Mouse (Mus musculus): ENCODE results near the gene Dirc2. TPM values are rescaled to one million over a fixed set of nuclear protein-coding genes. Genes with fewer than 3 reads are reported as not detected.

Dirc2 gene
- polyA plus RNA-seq, 1 experiment from 2014 or later: 16.7 TPM

GRCm38 (mm10) chr16:35802163-35802562 is 33.0 kb upstream of the Dirc2 start:
- 90% methylated on average over 7 of the region's 7 CpGs for WGBS
- ATAC-seq (replicated peaks; ENCODE audit: insufficient number of reproducible peaks, low FRiP score, low TSS enrichment, low read depth): no peak

GRCm38 (mm10) chr16:35791962-35792521 is 22.9 kb upstream of the Dirc2 start:
- H3K4me1 ChIP-seq (ENCODE audit: control insufficient read depth, insufficient read depth, low read length): no peaks in the 10 kb centered on the region
- H3K27me3 ChIP-seq (ENCODE audit: control insufficient read depth, insufficient read depth, low read length): no peaks in the 10 kb centered on the region
- no peaks in the 10 kb centered on the region for H3K36me3 ChIP-seq (replicated peaks; ENCODE audit: control insufficient read depth, insufficient read depth, low read depth, low read length)
- H3K27ac ChIP-seq (replicated peaks; ENCODE audit: low read depth, low read length): no peak overlapping the region
- H3K9me3 ChIP-seq (replicated peaks; ENCODE audit: control insufficient read depth, low read length): no peaks in the 10 kb centered on the region
- H3K4me3 ChIP-seq (ENCODE audit: low read depth, low read length): no peak overlapping the region
- no peak overlapping the region for H3K4me2 ChIP-seq (ENCODE audit: low read depth, low read length)
- ATAC-seq (replicated peaks; ENCODE audit: insufficient number of reproducible peaks, low FRiP score, low TSS enrichment, low read depth) (no peak), DNase-seq (ENCODE audit: low spot score) (no peak)
- no peak overlapping the region for H3K9ac ChIP-seq (replicated peaks; ENCODE audit: low read length)
- 77% methylated on average over 6 of the region's 6 CpGs for WGBS

More at GRCm38 (mm10) chr16:35802163-35802562, 33.0 kb upstream of the Dirc2 start:
- H3K4me1 ChIP-seq (ENCODE audit: control insufficient read depth, insufficient read depth, low read length): no peaks in the 10 kb centered on the region
- no peaks in the 10 kb centered on the region for H3K27me3 ChIP-seq (ENCODE audit: control insufficient read depth, insufficient read depth, low read length)
- no peak overlapping the region for H3K9ac ChIP-seq (replicated peaks; ENCODE audit: low read length)
- H3K4me3 ChIP-seq (ENCODE audit: low read depth, low read length): no peak overlapping the region
- no peak overlapping the region for H3K4me2 ChIP-seq (ENCODE audit: low read depth, low read length)
- H3K27ac ChIP-seq (replicated peaks; ENCODE audit: low read depth, low read length): no peak overlapping the region
- no peaks in the 10 kb centered on the region for H3K36me3 ChIP-seq (replicated peaks; ENCODE audit: control insufficient read depth, insufficient read depth, low read depth, low read length)
- H3K9me3 ChIP-seq (replicated peaks; ENCODE audit: control insufficient read depth, low read length): no peaks in the 10 kb centered on the region
- DNase-seq (ENCODE audit: low spot score): no peak

GRCm38 (mm10) chr16:35788330-35788729 is 19.2 kb upstream of the Dirc2 start:
- H3K27ac ChIP-seq (replicated peaks; ENCODE audit: low read depth, low read length): no peak overlapping the region
- no peaks in the 10 kb centered on the region for H3K4me1 ChIP-seq (ENCODE audit: control insufficient read depth, insufficient read depth, low read length)
- no peak overlapping the region for H3K9ac ChIP-seq (replicated peaks; ENCODE audit: low read length)
- WGBS: 92% methylated on average over 6 of the region's 6 CpGs
- no peak overlapping the region for H3K4me3 ChIP-seq (ENCODE audit: low read depth, low read length)
- no peaks in the 10 kb centered on the region for H3K36me3 ChIP-seq (replicated peaks; ENCODE audit: control insufficient read depth, insufficient read depth, low read depth, low read length)
- no peaks in the 10 kb centered on the region for H3K27me3 ChIP-seq (ENCODE audit: control insufficient read depth, insufficient read depth, low read length)
- ATAC-seq (replicated peaks; ENCODE audit: insufficient number of reproducible peaks, low FRiP score, low TSS enrichment, low read depth) (no peak), DNase-seq (ENCODE audit: low spot score) (no peak)
- no peaks in the 10 kb centered on the region for H3K9me3 ChIP-seq (replicated peaks; ENCODE audit: control insufficient read depth, low read length)
- H3K4me2 ChIP-seq (ENCODE audit: low read depth, low read length): no peak overlapping the region

- no peak for ATAC-seq (replicated peaks; ENCODE audit: insufficient number of reproducible peaks, low FRiP score, low TSS enrichment, low read depth)
- 85% methylated on average over 8 of the region's 8 CpGs for WGBS
- no peaks in the 10 kb centered on the region for H3K4me1 ChIP-seq (ENCODE audit: control insufficient read depth, insufficient read depth, low read length)
These were observed 18.5 kb upstream of the Dirc2 start for GRCm38 (mm10) chr16:35787568-35788189.

GRCm38 (mm10) chr16:35787163-35787562 is 18.0 kb upstream of the Dirc2 start:
- Histone ChIP-seq H3K4me1 (ENCODE audit: control insufficient read depth, insufficient read depth, low read length) (no peaks in the 10 kb centered on the region), H3K4me3 (ENCODE audit: low read depth, low read length) (no peak overlapping the region), H3K9me3 (replicated peaks; ENCODE audit: control insufficient read depth, low read length) (no peaks in the 10 kb centered on the region), H3K27ac (replicated peaks; ENCODE audit: low read depth, low read length) (no peak overlapping the region), H3K4me2 (ENCODE audit: low read depth, low read length) (no peak overlapping the region), H3K36me3 (replicated peaks; ENCODE audit: control insufficient read depth, insufficient read depth, low read depth, low read length) (no peaks in the 10 kb centered on the region), H3K27me3 (ENCODE audit: control insufficient read depth, insufficient read depth, low read length) (no peaks in the 10 kb centered on the region), H3K9ac (replicated peaks; ENCODE audit: low read length) (no peak overlapping the region)
- DNase-seq (ENCODE audit: low spot score) (no peak), ATAC-seq (replicated peaks; ENCODE audit: insufficient number of reproducible peaks, low FRiP score, low TSS enrichment, low read depth) (no peak)
- 88% methylated on average over 6 of the region's 6 CpGs for WGBS

More at GRCm38 (mm10) chr16:35787568-35788189, 18.5 kb upstream of the Dirc2 start:
- Histone ChIP-seq H3K4me2 (ENCODE audit: low read depth, low read length) (no peak overlapping the region), H3K9me3 (replicated peaks; ENCODE audit: control insufficient read depth, low read length) (no peaks in the 10 kb centered on the region), H3K27ac (replicated peaks; ENCODE audit: low read depth, low read length) (no peak overlapping the region), H3K9ac (replicated peaks; ENCODE audit: low read length) (no peak overlapping the region), H3K4me3 (ENCODE audit: low read depth, low read length) (no peak overlapping the region), H3K36me3 (replicated peaks; ENCODE audit: control insufficient read depth, insufficient read depth, low read depth, low read length) (no peaks in the 10 kb centered on the region), H3K27me3 (ENCODE audit: control insufficient read depth, insufficient read depth, low read length) (no peaks in the 10 kb centered on the region)
- DNase-seq (ENCODE audit: low spot score): no peak

GRCm38 (mm10) chr16:35784134-35784725 is 15.1 kb upstream of the Dirc2 start:
- H3K4me2 ChIP-seq (ENCODE audit: low read depth, low read length): no peak overlapping the region
- no peak overlapping the region for H3K9ac ChIP-seq (replicated peaks; ENCODE audit: low read length)
- H3K9me3 ChIP-seq (replicated peaks; ENCODE audit: control insufficient read depth, low read length): no peaks in the 10 kb centered on the region
- DNase-seq (ENCODE audit: low spot score) (no peak), ATAC-seq (replicated peaks; ENCODE audit: insufficient number of reproducible peaks, low FRiP score, low TSS enrichment, low read depth) (no peak)
- no peak overlapping the region for H3K27ac ChIP-seq (replicated peaks; ENCODE audit: low read depth, low read length)
- no peaks in the 10 kb centered on the region for H3K27me3 ChIP-seq (ENCODE audit: control insufficient read depth, insufficient read depth, low read length)
- H3K4me3 ChIP-seq (ENCODE audit: low read depth, low read length): no peak overlapping the region
- no peaks in the 10 kb centered on the region for H3K4me1 ChIP-seq (ENCODE audit: control insufficient read depth, insufficient read depth, low read length)
- 88% methylated on average over 7 of the region's 7 CpGs for WGBS
- no peaks in the 10 kb centered on the region for H3K36me3 ChIP-seq (replicated peaks; ENCODE audit: control insufficient read depth, insufficient read depth, low read depth, low read length)

- ATAC-seq (replicated peaks; ENCODE audit: insufficient number of reproducible peaks, low FRiP score, low TSS enrichment, low read depth): no peak
These were observed 14.0 kb upstream of the Dirc2 start for GRCm38 (mm10) chr16:35783207-35783573.

GRCm38 (mm10) chr16:35782451-35783206 is 13.5 kb upstream of the Dirc2 start:
- Histone ChIP-seq H3K9me3 (replicated peaks; ENCODE audit: control insufficient read depth, low read length) (no peaks in the 10 kb centered on the region), H3K27ac (replicated peaks; ENCODE audit: low read depth, low read length) (no peak overlapping the region), H3K36me3 (replicated peaks; ENCODE audit: control insufficient read depth, insufficient read depth, low read depth, low read length) (no peaks in the 10 kb centered on the region), H3K27me3 (ENCODE audit: control insufficient read depth, insufficient read depth, low read length) (no peaks in the 10 kb centered on the region), H3K9ac (replicated peaks; ENCODE audit: low read length) (no peak overlapping the region), H3K4me3 (ENCODE audit: low read depth, low read length) (no peak overlapping the region), H3K4me2 (ENCODE audit: low read depth, low read length) (no peak overlapping the region), H3K4me1 (ENCODE audit: control insufficient read depth, insufficient read depth, low read length) (no peaks in the 10 kb centered on the region)
- 89% methylated on average over 13 of the region's 13 CpGs for WGBS
- ATAC-seq (replicated peaks; ENCODE audit: insufficient number of reproducible peaks, low FRiP score, low TSS enrichment, low read depth) (no peak), DNase-seq (ENCODE audit: low spot score) (no peak)

More at GRCm38 (mm10) chr16:35783207-35783573, 14.0 kb upstream of the Dirc2 start:
- H3K36me3 ChIP-seq (replicated peaks; ENCODE audit: control insufficient read depth, insufficient read depth, low read depth, low read length): no peaks in the 10 kb centered on the region
- H3K4me3 ChIP-seq (ENCODE audit: low read depth, low read length): no peak overlapping the region
- H3K4me2 ChIP-seq (ENCODE audit: low read depth, low read length): no peak overlapping the region
- no peaks in the 10 kb centered on the region for H3K4me1 ChIP-seq (ENCODE audit: control insufficient read depth, insufficient read depth, low read length)
- no peak for DNase-seq (ENCODE audit: low spot score)
- H3K27me3 ChIP-seq (ENCODE audit: control insufficient read depth, insufficient read depth, low read length): no peaks in the 10 kb centered on the region
- H3K9ac ChIP-seq (replicated peaks; ENCODE audit: low read length): no peak overlapping the region
- no peaks in the 10 kb centered on the region for H3K9me3 ChIP-seq (replicated peaks; ENCODE audit: control insufficient read depth, low read length)
- 87% methylated on average over 3 of the region's 3 CpGs for WGBS
- no peak overlapping the region for H3K27ac ChIP-seq (replicated peaks; ENCODE audit: low read depth, low read length)
